Mouse (Mus musculus) gastrocnemius, postnatal 25 days (tissue): ENCODE results near the gene Kalrn. TPM values are rescaled to one million over a fixed set of nuclear protein-coding genes. Genes with fewer than 3 reads are reported as not detected.
"Not testable (repeated sequence)": the region's sequence is repeated elsewhere in the genome, so short reads cannot be mapped to it uniquely, and the experiment has no call there.

Experiments used
- DNase-seq: peaks from one replicate; pipeline ENCODE4 v3.0.0; 2022
- total RNA-seq, 2 experiments: library from RNA; stranded (reverse); gene quantifications; 1 replicate in 1 of 2; 2 replicates in 1 of 2; pipeline ENCODE4 v1.2.3; 2021

The Kalrn gene
- total RNA-seq, 2 experiments from 2014 or later: 19.1 to 26.3 TPM

- DNase-seq: no peak
Measured at GRCm38 (mm10) chr16:34311577-34311976, 261.8 kb downstream of the Kalrn start.

GRCm38 (mm10) chr16:34310363-34310762 is 263.0 kb downstream of the Kalrn start:
- DNase-seq: no peak

GRCm38 (mm10) chr16:34308324-34308723 is 265.0 kb downstream of the Kalrn start:
- DNase-seq: no peak

- no peak for DNase-seq
Measured at GRCm38 (mm10) chr16:34307458-34307857, 265.9 kb downstream of the Kalrn start.

GRCm38 (mm10) chr16:34305586-34305985 is 267.7 kb downstream of the Kalrn start:
- no peak for DNase-seq

- DNase-seq: not testable (repeated sequence)
Measured at GRCm38 (mm10) chr16:34303818-34304217, 269.5 kb downstream of the Kalrn start.

- no peak for DNase-seq
Measured at GRCm38 (mm10) chr16:34302503-34302902, 270.8 kb downstream of the Kalrn start.

GRCm38 (mm10) chr16:34302063-34302462 is 271.3 kb downstream of the Kalrn start:
- no peak for DNase-seq

GRCm38 (mm10) chr16:34299226-34299625 is 274.1 kb downstream of the Kalrn start:
- DNase-seq: no peak

- no peak for DNase-seq
Measured at GRCm38 (mm10) chr16:34297911-34298682, 275.2 kb downstream of the Kalrn start.

GRCm38 (mm10) chr16:34294568-34294967 is 278.8 kb downstream of the Kalrn start:
- DNase-seq: no peak

- no peak for DNase-seq
Measured at GRCm38 (mm10) chr16:34293675-34294074, 279.7 kb downstream of the Kalrn start.

GRCm38 (mm10) chr16:34289583-34289982 is 283.7 kb downstream of the Kalrn start:
- DNase-seq: no peak

- DNase-seq: no peak
Measured at GRCm38 (mm10) chr16:34282026-34282425, 291.3 kb downstream of the Kalrn start.

GRCm38 (mm10) chr16:34279654-34280383 is 293.5 kb downstream of the Kalrn start:
- no peak for DNase-seq

- no peak for DNase-seq
Measured at GRCm38 (mm10) chr16:34278249-34278790, 295.0 kb downstream of the Kalrn start.

GRCm38 (mm10) chr16:34274607-34275006 is 298.7 kb downstream of the Kalrn start:
- DNase-seq: no peak

- DNase-seq: no peak
Measured at GRCm38 (mm10) chr16:34271476-34271875, 301.9 kb downstream of the Kalrn start.

GRCm38 (mm10) chr16:34270681-34271080 is 302.7 kb downstream of the Kalrn start:
- DNase-seq: no peak

GRCm38 (mm10) chr16:34269642-34270041 is 303.7 kb downstream of the Kalrn start:
- DNase-seq: no peak

GRCm38 (mm10) chr16:34267751-34268150 is 305.6 kb downstream of the Kalrn start:
- DNase-seq: no peak

GRCm38 (mm10) chr16:34264671-34265070 is 308.7 kb downstream of the Kalrn start:
- no peak for DNase-seq
